Mouse (Mus musculus) brain, embryonic 14.5 days (tissue): ENCODE measurements at regions not wholly inside any gene's neighbourhood (a gene's known extent, or its start where the extent isn't known, plus 50 kb on each side); places are given as distances from the start of the nearest gene placed in this dataset.

Source experiments
- CTCF ChIP-seq: fragments of 200-500 bp; IDR thresholded peaks from 2 replicates; pipeline ENCODE4 v1.5.1; 2012; ENCODE audit warnings: inconsistent platforms, mild to moderate bottlenecking, moderate library complexity, borderline replicate concordance; ENCODE audit not compliant: insufficient read depth, insufficient read length; ENCODE audit errors: extremely low read depth
- POLR2A ChIP-seq: fragments of 200-500 bp; IDR thresholded peaks from 2 replicates; pipeline ENCODE4 v1.6.1; 2012; ENCODE audit warnings: mild to moderate bottlenecking, inconsistent platforms, borderline replicate concordance; ENCODE audit not compliant: poor library complexity, insufficient read depth, insufficient read length, severe bottlenecking; ENCODE audit errors: extremely low read depth

DNA sequence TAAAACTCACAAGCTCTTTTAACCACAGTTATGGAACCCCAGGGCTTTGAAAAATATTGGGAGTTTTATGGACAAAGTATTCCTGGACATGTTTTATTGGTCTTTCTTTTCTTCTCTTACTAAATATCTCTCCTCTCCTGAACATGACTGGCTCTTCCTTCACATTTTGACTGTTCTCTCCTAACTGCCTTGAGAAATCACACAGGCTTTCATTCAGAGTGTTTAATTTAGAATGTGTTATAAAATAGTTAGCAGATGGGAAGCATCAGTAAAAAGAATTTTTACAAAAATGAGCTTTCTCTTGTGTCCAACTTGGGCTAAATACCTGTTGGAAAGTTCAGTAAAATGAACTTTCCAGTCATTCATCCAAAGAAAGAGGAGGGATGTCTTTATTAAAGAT lies 3493.0 kb upstream of the Gm6569 start:
- TF ChIP-seq CTCF (no peak), POLR2A (no peak)
